21 mouse cellular contexts compared by ENCODE assay signal in genomic region chr6:148541981-148542380, GRCm38 (mm10).
DNase-seq lines count a peak whose midpoint lies in the region; ATAC-seq and TF ChIP-seq lines count a peak whose summit lies in the region.
"Had no signal": no experiment of that assay in that cellular context is flagged by ENCODE, and none has a peak within 500 bp of the region (broad histone marks: within the 10 kb centered on the region; RNA-seq: fewer than 3 reads in every experiment).

No protein-coding gene starts in this region.

- no peak overlapping the region for H3K4me3 ChIP-seq in forebrain, embryonic 13.5 days
- no peak overlapping the region for H3K4me3 ChIP-seq in forebrain, embryonic 15.5 days
- H3K4me3 ChIP-seq in forebrain, postnatal 0 days (ENCODE audit: low read depth, low read length), result no peak overlapping the region
- no peak overlapping the region for H3K4me3 ChIP-seq in forebrain, embryonic 14.5 days (ENCODE audit: low read depth, low read length)
- no peak overlapping the region for H3K4me3 ChIP-seq in midbrain, embryonic 13.5 days (replicated peaks)
- H3K4me3 ChIP-seq in midbrain, embryonic 14.5 days (replicated peaks; ENCODE audit: low read depth, low read length), result no peak overlapping the region
- no peak overlapping the region for H3K4me3 ChIP-seq in midbrain, embryonic 16.5 days (ENCODE audit: low read depth, low read length)
- H3K4me3 ChIP-seq in midbrain, embryonic 11.5 days (ENCODE audit: low read depth, low read length), result no peak overlapping the region
- H3K4me3 ChIP-seq: embryonic facial prominence, embryonic 13.5 days; embryonic facial prominence, embryonic 15.5 days; erythroblast, embryonic 14.5 days had no signal

- no peak overlapping the region for H3K9ac ChIP-seq in forebrain, embryonic 13.5 days
- H3K9ac ChIP-seq in forebrain, embryonic 15.5 days (replicated peaks), result no peak overlapping the region
- no peak overlapping the region for H3K9ac ChIP-seq in forebrain, postnatal 0 days
- H3K9ac ChIP-seq in forebrain, embryonic 14.5 days (ENCODE audit: low read length), result no peak overlapping the region
- no peak overlapping the region for H3K9ac ChIP-seq in midbrain, embryonic 13.5 days (replicated peaks)
- H3K9ac ChIP-seq in midbrain, embryonic 14.5 days (replicated peaks; ENCODE audit: low read length), result no peak overlapping the region
- no peak overlapping the region for H3K9ac ChIP-seq in midbrain, embryonic 16.5 days (ENCODE audit: low read depth, low read length)
- H3K9ac ChIP-seq in midbrain, embryonic 11.5 days (ENCODE audit: low read length), result no peak overlapping the region
- H3K9ac ChIP-seq: embryonic facial prominence, embryonic 13.5 days; embryonic facial prominence, embryonic 15.5 days had no signal

- no peaks in the 10 kb centered on the region for H3K9me3 ChIP-seq in forebrain, embryonic 13.5 days (replicated peaks)
- no peaks in the 10 kb centered on the region for H3K9me3 ChIP-seq in forebrain, embryonic 15.5 days
- H3K9me3 ChIP-seq in forebrain, postnatal 0 days (ENCODE audit: low read length), result no peaks in the 10 kb centered on the region
- no peaks in the 10 kb centered on the region for H3K9me3 ChIP-seq in forebrain, embryonic 14.5 days (replicated peaks; ENCODE audit: control insufficient read depth, low read length)
- H3K9me3 ChIP-seq in midbrain, embryonic 13.5 days, result no peaks in the 10 kb centered on the region
- H3K9me3 ChIP-seq in midbrain, embryonic 14.5 days (ENCODE audit: control insufficient read depth, low read length), result no peaks in the 10 kb centered on the region
- no peaks in the 10 kb centered on the region for H3K9me3 ChIP-seq in midbrain, embryonic 16.5 days (replicated peaks; ENCODE audit: control insufficient read depth, low read length, poor library complexity, severe bottlenecking)
- H3K9me3 ChIP-seq in midbrain, embryonic 11.5 days (ENCODE audit: control insufficient read depth, low read length), result no peaks in the 10 kb centered on the region
- H3K9me3 ChIP-seq: embryonic facial prominence, embryonic 13.5 days; embryonic facial prominence, embryonic 15.5 days had no signal

- H3K27ac ChIP-seq in forebrain, embryonic 13.5 days, result no peak overlapping the region
- no peak overlapping the region for H3K27ac ChIP-seq in forebrain, embryonic 15.5 days (replicated peaks)
- no peak overlapping the region for H3K27ac ChIP-seq in forebrain, postnatal 0 days (ENCODE audit: low read depth, low read length)
- no peak overlapping the region for H3K27ac ChIP-seq in forebrain, embryonic 14.5 days (ENCODE audit: low read depth, low read length)
- H3K27ac ChIP-seq in midbrain, embryonic 13.5 days, result no peak overlapping the region
- no peak overlapping the region for H3K27ac ChIP-seq in midbrain, embryonic 14.5 days (replicated peaks; ENCODE audit: low read depth, low read length)
- no peak overlapping the region for H3K27ac ChIP-seq in midbrain, embryonic 16.5 days (ENCODE audit: low read length)
- H3K27ac ChIP-seq in midbrain, embryonic 11.5 days (ENCODE audit: low read depth, low read length), result no peak overlapping the region
- H3K27ac ChIP-seq: embryonic facial prominence, embryonic 13.5 days; embryonic facial prominence, embryonic 15.5 days had no signal

- no peak overlapping the region for H3K4me2 ChIP-seq in forebrain, embryonic 13.5 days
- H3K4me2 ChIP-seq in forebrain, embryonic 15.5 days (replicated peaks), result no peak overlapping the region
- no peak overlapping the region for H3K4me2 ChIP-seq in forebrain, postnatal 0 days (ENCODE audit: low read depth)
- no peak overlapping the region for H3K4me2 ChIP-seq in forebrain, embryonic 14.5 days (ENCODE audit: low read length)
- H3K4me2 ChIP-seq in midbrain, embryonic 13.5 days (replicated peaks), result no peak overlapping the region
- no peak overlapping the region for H3K4me2 ChIP-seq in midbrain, embryonic 14.5 days (ENCODE audit: low read length)
- no peak overlapping the region for H3K4me2 ChIP-seq in midbrain, embryonic 16.5 days (ENCODE audit: low read length)
- no peak overlapping the region for H3K4me2 ChIP-seq in midbrain, embryonic 11.5 days
- H3K4me2 ChIP-seq: embryonic facial prominence, embryonic 13.5 days; embryonic facial prominence, embryonic 15.5 days had no signal

- no peaks in the 10 kb centered on the region for H3K36me3 ChIP-seq in forebrain, embryonic 13.5 days (ENCODE audit: poor library complexity, severe bottlenecking)
- H3K36me3 ChIP-seq in forebrain, embryonic 15.5 days, result no peaks in the 10 kb centered on the region
- H3K36me3 ChIP-seq in forebrain, postnatal 0 days (ENCODE audit: insufficient read depth), result no peaks in the 10 kb centered on the region
- H3K36me3 ChIP-seq in forebrain, embryonic 14.5 days (ENCODE audit: control insufficient read depth, insufficient read depth, low read length), result no peaks in the 10 kb centered on the region
- no peaks in the 10 kb centered on the region for H3K36me3 ChIP-seq in midbrain, embryonic 13.5 days
- H3K36me3 ChIP-seq in midbrain, embryonic 14.5 days (ENCODE audit: control insufficient read depth, insufficient read depth, low read length), result no peaks in the 10 kb centered on the region
- no peaks in the 10 kb centered on the region for H3K36me3 ChIP-seq in midbrain, embryonic 16.5 days (ENCODE audit: control insufficient read depth, insufficient read depth, low read length)
- no peaks in the 10 kb centered on the region for H3K36me3 ChIP-seq in midbrain, embryonic 11.5 days (ENCODE audit: control insufficient read depth, insufficient read depth, low read length)
- H3K36me3 ChIP-seq: embryonic facial prominence, embryonic 13.5 days; embryonic facial prominence, embryonic 15.5 days had no signal

- no peak for DNase-seq in forebrain, postnatal 0 days
- DNase-seq in forebrain, embryonic 14.5 days (ENCODE audit: low spot score), result no peak
- no peak for DNase-seq in midbrain, embryonic 14.5 days
- no peak for DNase-seq in midbrain, embryonic 11.5 days (ENCODE audit: low spot score, missing footprints)
- DNase-seq: adrenal gland, adult 2 months; adrenal gland, postnatal 10 days; adrenal gland, postnatal 25 days; cerebellum, adult 11 months; cerebellum, adult 18-20 months; cerebellum, adult 8-10 months; cerebellum, adult 9-11 months; cerebellum, postnatal 14 days; cerebellum, postnatal 36 days; embryo, embryonic 11 days had no signal

- H3K27me3 ChIP-seq in forebrain, embryonic 13.5 days, result no peaks in the 10 kb centered on the region
- H3K27me3 ChIP-seq in forebrain, embryonic 15.5 days, result no peaks in the 10 kb centered on the region
- no peaks in the 10 kb centered on the region for H3K27me3 ChIP-seq in forebrain, postnatal 0 days (ENCODE audit: insufficient read depth, low read length)
- no peaks in the 10 kb centered on the region for H3K27me3 ChIP-seq in forebrain, embryonic 14.5 days (replicated peaks; ENCODE audit: control insufficient read depth, insufficient read depth, low read length)
- no peaks in the 10 kb centered on the region for H3K27me3 ChIP-seq in midbrain, embryonic 13.5 days
- H3K27me3 ChIP-seq in midbrain, embryonic 14.5 days (ENCODE audit: control insufficient read depth, insufficient read depth, low read length), result no peaks in the 10 kb centered on the region
- H3K27me3 ChIP-seq in midbrain, embryonic 16.5 days (ENCODE audit: control insufficient read depth, insufficient read depth, low read depth, low read length), result no peaks in the 10 kb centered on the region
- H3K27me3 ChIP-seq in midbrain, embryonic 11.5 days (ENCODE audit: control insufficient read depth, insufficient read depth, low read length), result no peaks in the 10 kb centered on the region
- H3K27me3 ChIP-seq: embryonic facial prominence, embryonic 15.5 days had no signal

- ATAC-seq in forebrain, embryonic 13.5 days, result peak; percentile 27; the same call in 1 of the 2 replicates
- no peak for ATAC-seq in forebrain, embryonic 15.5 days (replicated peaks)
- peak; percentile 34; the same call in 1 of the 2 replicates for ATAC-seq in forebrain, postnatal 0 days
- ATAC-seq in forebrain, embryonic 14.5 days, result no peak
- peak; percentile 50; the same call in 1 of the 2 replicates for ATAC-seq in midbrain, embryonic 13.5 days
- no peak for ATAC-seq in midbrain, embryonic 14.5 days (ENCODE audit: low FRiP score, low TSS enrichment)
- 0 out of 2 replicates have a peak, but pooled peaks have one; percentile 25 for ATAC-seq in midbrain, embryonic 16.5 days
- no peak for ATAC-seq in midbrain, embryonic 11.5 days (ENCODE audit: low FRiP score)

- TF ChIP-seq CTCF in forebrain, postnatal 0 days (IDR thresholded peaks at IDR 0.05; ENCODE audit: low read depth), result no peak

- 0 out of 2 replicates have a peak, but pooled peaks cover 3% of the 10 kb centered on the region for H3K4me1 ChIP-seq in forebrain, embryonic 13.5 days
- peaks cover 7% of the 10 kb centered on the region; the same call in 1 of the 2 replicates for H3K4me1 ChIP-seq in forebrain, embryonic 15.5 days
- H3K4me1 ChIP-seq in forebrain, postnatal 0 days (ENCODE audit: insufficient read depth), result peaks cover 10% of the 10 kb centered on the region; the same call in 1 of the 2 replicates
- no peaks in the 10 kb centered on the region for H3K4me1 ChIP-seq in forebrain, embryonic 14.5 days (ENCODE audit: control insufficient read depth, insufficient read depth, low read length)
- H3K4me1 ChIP-seq in midbrain, embryonic 13.5 days (replicated peaks), result peaks cover 8% of the 10 kb centered on the region
- H3K4me1 ChIP-seq in midbrain, embryonic 14.5 days (ENCODE audit: control insufficient read depth, insufficient read depth, low read length), result no peaks in the 10 kb centered on the region
- H3K4me1 ChIP-seq in midbrain, embryonic 16.5 days (ENCODE audit: control insufficient read depth, insufficient read depth, low read length), result peaks cover 3% of the 10 kb centered on the region; the same call in 1 of the 2 replicates
- H3K4me1 ChIP-seq in midbrain, embryonic 11.5 days (ENCODE audit: control insufficient read depth, insufficient read depth, low read length), result 0 out of 2 replicates have a peak, but pooled peaks cover 7% of the 10 kb centered on the region
- H3K4me1 ChIP-seq: embryonic facial prominence, embryonic 15.5 days had no signal

- WGBS in forebrain, embryonic 13.5 days, result 83% methylated on average over 2 of the region's 2 CpGs
- 87% methylated on average over 2 of the region's 2 CpGs for WGBS in forebrain, embryonic 15.5 days
- 87% methylated on average over 2 of the region's 2 CpGs for WGBS in forebrain, postnatal 0 days
- 91% methylated on average over 2 of the region's 2 CpGs for WGBS in forebrain, embryonic 14.5 days
- 86% methylated on average over 2 of the region's 2 CpGs for WGBS in midbrain, embryonic 13.5 days
- 86% methylated on average over 2 of the region's 2 CpGs for WGBS in midbrain, embryonic 14.5 days
- 75% methylated on average over 2 of the region's 2 CpGs for WGBS in midbrain, embryonic 16.5 days
- 88% methylated on average over 2 of the region's 2 CpGs for WGBS in midbrain, embryonic 11.5 days

Comparison
In these comparisons a context has a peak if more than half of its experiments do, and no peak if none do; other contexts are left out.
1. ATAC-seq: peak in forebrain, embryonic 13.5 days (single experiment), forebrain, postnatal 0 days (single experiment), midbrain, embryonic 13.5 days (single experiment) and midbrain, embryonic 16.5 days (single experiment); none in forebrain, embryonic 15.5 days (single experiment), forebrain, embryonic 14.5 days (single experiment), midbrain, embryonic 14.5 days (single experiment) and midbrain, embryonic 11.5 days (single experiment).